Mouse (Mus musculus): ENCODE measurements around the gene Dph2.

- TF ChIP-seq CTCF (IDR thresholded peaks at IDR 0.05; ENCODE audit: borderline replicate concordance, insufficient read depth, low read depth, low read length) (no peak), POLR2A (IDR thresholded peaks at IDR 0.05; ENCODE audit: borderline replicate concordance, insufficient read depth, low read length) (no peak)
These were observed 47.4 kb downstream of the Dph2 start for GRCm38 (mm10) chr4:117844467-117844866.
